Mouse (Mus musculus) brain, embryonic 14.5 days (tissue): ENCODE data around the gene Fam174b. TPM values are rescaled to one million over a fixed set of nuclear protein-coding genes. Genes with fewer than 3 reads are reported as not detected.
A peak's percentile ranks its signal among the peaks of the same experiment; 100 is the strongest.

Source experiments
- DNase-seq: peaks from one replicate; pipeline ENCODE4 v3.0.0-alpha.2; 2011; ENCODE audit warnings: low read depth
- CTCF ChIP-seq: fragments of 200-500 bp; IDR thresholded peaks from 2 replicates; pipeline ENCODE4 v1.5.1; 2012; ENCODE audit warnings: inconsistent platforms, mild to moderate bottlenecking, moderate library complexity, borderline replicate concordance; ENCODE audit not compliant: insufficient read depth, insufficient read length; ENCODE audit errors: extremely low read depth
- POLR2A ChIP-seq: fragments of 200-500 bp; IDR thresholded peaks from 2 replicates; pipeline ENCODE4 v1.6.1; 2012; ENCODE audit warnings: mild to moderate bottlenecking, inconsistent platforms, borderline replicate concordance; ENCODE audit not compliant: poor library complexity, insufficient read depth, insufficient read length, severe bottlenecking; ENCODE audit errors: extremely low read depth
- polyA plus RNA-seq: library from polyadenylated mRNA; depleted of rRNA; stranded (reverse); fragments of >200 nt; gene quantifications from 2 replicates; pipeline ENCODE4 v1.2.3, GENCODE M21; 2012

Fam174b gene
- polyA plus RNA-seq, 1 experiment: 23.7 TPM

- no peak for TF ChIP-seq POLR2A
- TF ChIP-seq CTCF: no peak
- no peak for DNase-seq
Observed at GRCm38 (mm10) chr7:73749983-73750382, 9.9 kb downstream of the Fam174b start.

GRCm38 (mm10) chr7:73753598-73753997 is 13.5 kb downstream of the Fam174b start:
- no peak for DNase-seq
- TF ChIP-seq CTCF: no peak
- no peak for TF ChIP-seq POLR2A

GRCm38 (mm10) chr7:73755377-73756110 is 15.4 kb downstream of the Fam174b start:
- no peak for TF ChIP-seq CTCF
- no peak for TF ChIP-seq POLR2A
- no peak for DNase-seq

DNA sequence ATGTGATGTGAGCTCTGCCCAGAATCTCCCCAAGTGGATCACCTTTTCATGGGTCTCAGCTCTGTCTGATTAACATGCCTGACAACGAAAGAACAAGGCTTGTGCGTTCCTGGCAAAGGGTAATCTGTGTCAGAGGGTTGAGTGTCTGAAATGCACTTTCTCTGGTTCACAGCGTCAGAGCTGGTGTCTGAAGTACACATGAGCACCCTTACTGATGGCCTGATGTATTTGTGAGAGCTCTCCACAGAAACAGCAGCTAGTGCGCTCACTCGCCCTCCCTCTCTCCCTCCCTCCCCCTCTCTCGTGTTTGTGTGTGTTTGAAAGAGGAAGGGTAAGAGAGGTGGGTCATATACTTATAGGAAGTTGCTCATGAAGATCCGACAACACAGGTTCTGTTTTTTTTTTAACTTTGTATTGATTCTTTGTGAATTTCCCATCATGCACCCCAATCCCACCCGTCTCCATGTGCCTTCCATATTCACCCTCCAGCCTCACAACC is 21.6 kb downstream of the Fam174b start:
- peak; percentile 5 for DNase-seq
- no peak for TF ChIP-seq CTCF

DNA sequence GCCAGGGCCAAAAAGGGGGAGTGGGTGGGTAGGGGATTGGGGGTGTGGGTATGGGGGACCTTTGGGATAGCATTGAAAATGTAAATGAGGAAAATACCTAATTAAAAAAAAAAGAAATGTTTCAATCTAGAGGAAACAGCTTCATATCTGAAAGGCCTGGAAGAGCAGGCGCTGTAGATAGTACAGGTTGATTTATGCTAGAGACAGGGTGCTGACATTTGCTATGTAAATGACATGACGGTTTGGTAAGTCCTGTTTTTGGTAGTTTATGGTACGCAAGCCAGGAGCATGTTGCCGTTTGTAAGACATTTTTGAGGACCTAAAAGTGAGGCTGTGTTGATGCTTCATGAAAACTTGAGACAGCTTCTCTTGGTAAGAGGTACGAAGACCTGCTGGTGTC is 24.6 kb downstream of the Fam174b start:
- TF ChIP-seq CTCF (no peak), POLR2A (no peak)
- DNase-seq: no peak

DNA sequence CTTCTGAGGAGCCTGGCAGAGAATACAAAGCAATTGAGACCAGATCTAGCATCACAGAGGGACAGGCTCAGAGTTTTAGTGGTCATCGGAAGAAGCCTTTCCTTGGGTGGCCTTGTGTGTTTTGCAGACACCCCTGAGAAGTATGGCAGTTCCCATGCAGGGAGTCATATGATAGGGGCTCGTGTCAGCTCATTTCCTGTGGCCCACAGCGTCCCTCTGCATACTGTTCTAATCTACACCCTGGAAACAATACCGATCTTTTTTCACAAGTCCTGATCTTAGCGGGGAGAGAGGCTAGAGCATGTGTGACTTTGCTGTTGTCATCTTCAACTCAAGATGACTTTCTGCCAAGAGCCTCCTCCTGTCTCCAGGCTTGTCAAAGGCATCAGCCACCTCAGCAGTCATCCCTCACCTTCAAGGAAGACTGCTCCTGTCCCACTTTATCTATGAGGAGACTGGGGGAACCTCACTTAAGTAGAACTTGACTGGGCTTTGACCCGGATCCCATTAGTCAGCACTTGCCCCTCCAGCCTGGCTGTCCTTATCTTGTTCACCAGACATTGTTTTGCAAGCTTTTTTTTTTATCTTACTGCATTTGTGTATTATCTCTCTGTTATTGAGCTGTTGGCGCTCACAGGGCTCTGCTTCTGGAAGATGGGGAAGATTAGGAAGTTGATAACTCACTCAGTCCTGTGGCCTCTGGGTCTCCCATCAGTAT is 25.2 kb downstream of the Fam174b start:
- TF ChIP-seq CTCF (no peak), POLR2A (no peak)
- no peak for DNase-seq

- TF ChIP-seq CTCF (no peak), POLR2A (no peak)
Observed at GRCm38 (mm10) chr7:73769224-73769623, 29.1 kb downstream of the Fam174b start.

DNA sequence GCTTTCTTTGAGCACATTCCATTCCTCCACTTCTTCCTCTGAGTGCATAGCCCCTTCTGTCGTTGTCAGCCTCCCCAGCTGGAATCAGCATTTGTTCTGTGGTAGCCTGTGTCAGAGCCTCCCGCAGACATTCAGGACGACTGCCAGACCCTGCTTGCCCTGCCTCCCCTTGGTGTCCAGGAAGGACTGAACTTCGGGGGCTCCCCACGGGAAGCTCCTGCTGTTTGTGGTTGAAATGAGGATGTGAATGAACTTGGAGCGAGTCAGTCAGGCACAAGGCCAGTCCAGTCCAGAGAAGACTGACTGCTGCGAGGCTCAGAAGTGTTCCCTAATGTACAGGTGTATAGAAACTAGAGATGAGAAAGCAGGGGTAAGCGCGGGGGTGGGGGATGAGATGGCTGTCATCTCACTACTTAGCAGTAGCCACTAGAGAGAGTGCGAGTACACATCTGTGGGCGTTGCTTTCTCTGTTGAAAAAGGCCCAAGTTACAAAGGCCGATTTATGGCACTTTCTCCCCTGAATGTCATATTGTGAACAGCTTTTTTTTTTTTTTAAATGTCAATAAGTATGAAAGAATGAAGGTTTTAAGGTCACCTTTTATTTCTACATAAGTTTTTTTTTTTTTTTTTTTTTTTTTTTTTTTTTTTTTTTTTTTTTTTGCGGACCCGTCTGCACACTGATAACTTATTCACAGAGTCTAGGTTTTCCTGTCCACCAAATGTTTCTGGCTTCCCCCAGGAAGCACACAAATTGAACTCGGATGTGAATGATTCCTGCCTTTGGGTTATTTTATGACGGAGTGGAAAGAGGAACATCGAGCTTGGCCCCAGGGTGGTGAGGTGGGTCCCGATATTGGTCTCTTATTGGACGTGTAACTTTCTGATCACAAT is 31.5 kb downstream of the Fam174b start:
- DNase-seq: peak; percentile 58
- TF ChIP-seq POLR2A (no peak), CTCF (no peak)

More at GRCm38 (mm10) chr7:73769224-73769623, 29.1 kb downstream of the Fam174b start:
- no peak for DNase-seq

- DNase-seq: peak; percentile 30
- TF ChIP-seq CTCF (no peak), POLR2A (no peak)
Observed at GRCm38 (mm10) chr7:73772275-73772765, 32.2 kb downstream of the Fam174b start.

GRCm38 (mm10) chr7:73774781-73775180 is 34.7 kb downstream of the Fam174b start:
- TF ChIP-seq CTCF (no peak), POLR2A (no peak)
- no peak for DNase-seq

- no peak for TF ChIP-seq POLR2A
- no peak for TF ChIP-seq CTCF
- no peak for DNase-seq
Observed at GRCm38 (mm10) chr7:73777777-73778176, 37.7 kb downstream of the Fam174b start.
